Mouse (Mus musculus) heart, postnatal 0 days (tissue): ENCODE measurements around the gene Olfml2b. TPM values are rescaled to one million over a fixed set of nuclear protein-coding genes. Genes with fewer than 3 reads are reported as not detected.

Source experiments
- ATAC-seq: fragments of 200-750 bp; cut with Nextera tagmentation; 2 replicates; pipeline ENCODE4 v1.8.0; 2017; ENCODE audit warnings: low read depth, moderate number of reproducible peaks, moderate library complexity; ENCODE audit not compliant: insufficient read depth
- DNase-seq: peaks from one replicate; pipeline ENCODE4 v3.0.0-alpha.2; 2016; ENCODE audit warnings: low spot score
- H3K27ac ChIP-seq: fragments of 300-500 bp; sonication (generic); 2 replicates; pipeline ENCODE4 v1.5.1; 2014; ENCODE audit warnings: low read depth, mild to moderate bottlenecking
- H3K27me3 ChIP-seq: fragments of 300-500 bp; sonication (generic); 2 replicates; pipeline ENCODE4 v1.6.1; 2014; ENCODE audit warnings: low read length, mixed read lengths; ENCODE audit not compliant: control insufficient read depth, insufficient read depth
- H3K36me3 ChIP-seq: fragments of 300-500 bp; sonication (generic); replicated peaks from 2 replicates; pipeline ENCODE4 v1.6.1; 2014; ENCODE audit warnings: low read length, mixed read lengths; ENCODE audit not compliant: control insufficient read depth, insufficient read depth
- H3K4me1 ChIP-seq: fragments of 300-500 bp; sonication (generic); 2 replicates; pipeline ENCODE4 v1.6.1; 2014; ENCODE audit warnings: antibody characterized with exemption; ENCODE audit not compliant: control insufficient read depth, insufficient read depth
- H3K4me2 ChIP-seq: fragments of 300-500 bp; sonication (generic); 2 replicates; pipeline ENCODE4 v1.6.1; 2014; ENCODE audit warnings: low read depth, mild to moderate bottlenecking, low read length, moderate library complexity
- H3K4me3 ChIP-seq: fragments of 300-500 bp; sonication (generic); 2 replicates; pipeline ENCODE4 v1.5.1; 2014; ENCODE audit warnings: low read depth, low read length
- H3K9ac ChIP-seq: fragments of 300-500 bp; sonication (generic); replicated peaks from 2 replicates; pipeline ENCODE4 v1.6.1; 2014; ENCODE audit warnings: low read depth, low read length, mixed read lengths
- H3K9me3 ChIP-seq: fragments of 300-500 bp; sonication (generic); replicated peaks from 2 replicates; pipeline ENCODE4 v1.6.1; 2016; ENCODE audit warnings: low read length; ENCODE audit not compliant: control insufficient read depth
- CTCF ChIP-seq: IDR thresholded peaks from 2 replicates; pipeline ENCODE4 v1.5.1; 2016; ENCODE audit warnings: antibody characterized with exemption, control low read depth, low read depth
- EP300 ChIP-seq: IDR thresholded peaks from 2 replicates; pipeline ENCODE4 v1.6.1; 2016; ENCODE audit warnings: antibody characterized with exemption, low read depth
- WGBS: fragments of 180-500 bp; shearing (Covaris S2); extraction: QIAGEN DNeasy Blood & Tissue Kit; methylation state at CpG from one replicate; pipeline ENCODE4 v1.1.7; 2014; 5-methylcytosine and 5-hydroxymethylcytosine counted together
- polyA plus RNA-seq: library from polyadenylated mRNA; unstranded; fragments of >200 nt; fragmentation: Nextera tagmentation; extraction: Ambion mirVana; gene quantifications from 2 replicates; pipeline ENCODE4 v1.2.1, GENCODE M21; 2015
- total RNA-seq: library from RNA; depleted of rRNA; stranded (reverse); fragments of >200 nt; gene quantifications from 2 replicates; pipeline ENCODE4 v1.2.3, GENCODE M21; 2014; ENCODE audit warnings: low replicate concordance

The Olfml2b gene
- total and polyA plus RNA-seq, 2 experiments from 2014 or later: 26.3 to 63.0 TPM

- ATAC-seq (no peak), DNase-seq (no peak)
- Histone ChIP-seq H3K4me1 (no peaks in the 10 kb centered on the region), H3K36me3 (no peaks in the 10 kb centered on the region), H3K9me3 (no peaks in the 10 kb centered on the region), H3K4me2 (no peak overlapping the region), H3K4me3 (no peak overlapping the region), H3K27me3 (no peaks in the 10 kb centered on the region), H3K9ac (no peak overlapping the region), H3K27ac (no peak overlapping the region)
- TF ChIP-seq EP300: no peak
- TF ChIP-seq CTCF: no peak
- WGBS: 59% methylated on average over 4 of the region's 4 CpGs
Measured at GRCm38 (mm10) chr1:170632856-170633255, 11.5 kb upstream of the Olfml2b start.

GRCm38 (mm10) chr1:170638941-170639340 is 5.4 kb upstream of the Olfml2b start:
- Histone ChIP-seq H3K27me3 (no peaks in the 10 kb centered on the region), H3K36me3 (no peaks in the 10 kb centered on the region), H3K4me3 (no peak overlapping the region), H3K27ac (no peak overlapping the region), H3K4me1 (peaks cover 6% of the 10 kb centered on the region; the same call in 1 of the 2 replicates), H3K9me3 (no peaks in the 10 kb centered on the region), H3K9ac (no peak overlapping the region), H3K4me2 (no peak overlapping the region)
- WGBS: 85% methylated on average over 7 of the region's 7 CpGs
- TF ChIP-seq CTCF: no peak
- no peak for TF ChIP-seq EP300
- DNase-seq (no peak), ATAC-seq (no peak)

- Histone ChIP-seq H3K4me1 (peaks cover 35% of the 10 kb centered on the region), H3K4me3 (peak overlapping the region; percentile 56), H3K36me3 (peaks cover 6% of the 10 kb centered on the region), H3K9me3 (no peaks in the 10 kb centered on the region), H3K4me2 (peak overlapping the region; percentile 64), H3K9ac (peak overlapping the region; percentile 62), H3K27me3 (no peaks in the 10 kb centered on the region), H3K27ac (peak overlapping the region; percentile 71)
- no peak for TF ChIP-seq EP300
- TF ChIP-seq CTCF: no peak
- ATAC-seq: no peak
- WGBS: 51% methylated on average over 15 of the region's 15 CpGs
- DNase-seq: no peak
Measured at GRCm38 (mm10) chr1:170645896-170646605, 1.7 kb downstream of the Olfml2b start.

- WGBS: 64% methylated on average over 9 of the region's 9 CpGs
- no peak overlapping the region for H3K27ac ChIP-seq
- no peak overlapping the region; the same call in 1 of the 2 replicates for H3K9ac ChIP-seq
- H3K4me2 ChIP-seq: peak overlapping the region; percentile 64
- peaks cover 42% of the 10 kb centered on the region for H3K4me1 ChIP-seq
- H3K9me3 ChIP-seq: no peaks in the 10 kb centered on the region
- DNase-seq: no peak
- no peaks in the 10 kb centered on the region for H3K27me3 ChIP-seq
- peaks cover 6% of the 10 kb centered on the region for H3K36me3 ChIP-seq
- TF ChIP-seq CTCF (no peak), EP300 (no peak)
- no peak for ATAC-seq
- H3K4me3 ChIP-seq: peak overlapping the region; percentile 56
Measured at GRCm38 (mm10) chr1:170646606-170647287, 2.4 kb downstream of the Olfml2b start.

- whole genome bisulfite sequencing: 59% methylated on average over 7 of the region's 7 CpGs
- no peak overlapping the region for H3K4me2 ChIP-seq
- TF ChIP-seq CTCF (no peak), EP300 (no peak)
Measured at GRCm38 (mm10) chr1:170647381-170647780, 3.0 kb downstream of the Olfml2b start.

More at GRCm38 (mm10) chr1:170647381-170647780, 3.0 kb downstream of the Olfml2b start:
- peaks cover 6% of the 10 kb centered on the region for H3K36me3 ChIP-seq
- H3K9me3 ChIP-seq: no peaks in the 10 kb centered on the region
- no peak for ATAC-seq
- DNase-seq: no peak
- peak overlapping the region; percentile 32 for H3K9ac ChIP-seq
- H3K4me1 ChIP-seq: peaks cover 48% of the 10 kb centered on the region
- peak overlapping the region; percentile 65 for H3K27ac ChIP-seq
- H3K27me3 ChIP-seq: no peaks in the 10 kb centered on the region
- H3K4me3 ChIP-seq: no peak overlapping the region
